Mouse (Mus musculus) liver, embryonic 14.5 days (tissue): ENCODE measurements around the gene Anxa2.

Experiments
- CTCF ChIP-seq: IDR thresholded peaks from 2 replicates; pipeline ENCODE4 v1.5.1; 2016; ENCODE audit warnings: antibody characterized with exemption, low read depth, control low read depth
- EP300 ChIP-seq: IDR thresholded peaks from 2 replicates; pipeline ENCODE4 v1.6.1; 2016; ENCODE audit warnings: antibody characterized with exemption, low read depth

GRCm38 (mm10) chr9:69475873-69476272 lies 22.5 kb downstream of the Anxa2 start:
- TF ChIP-seq CTCF = no peak
- no peak for TF ChIP-seq EP300
